ENCODE assay signal across 23 mouse cellular contexts in genomic region chr13:45246341-45246740, GRCm38 (mm10).
DNase-seq lines count a peak whose midpoint lies in the region; ATAC-seq lines count a peak whose summit lies in the region.
"Had no signal": no experiment of that assay in that cellular context is flagged by ENCODE, and none has a peak within 500 bp of the region (broad histone marks: within the 10 kb centered on the region; RNA-seq: fewer than 3 reads in every experiment).

No protein-coding gene starts in this region.

- peak; percentile 75 for DNase-seq in kidney, adult 11 months
- no peak for DNase-seq in kidney, adult 18-20 months
- peak; percentile 87 for DNase-seq in kidney, adult 9 months
- peak; percentile 47 for DNase-seq in adipocyte (ENCODE audit: low spot score)
- DNase-seq in spleen, postnatal 10 days (ENCODE audit: low spot score in 2 of 2): no peak
- DNase-seq: adrenal gland, postnatal 10 days; adrenal gland, postnatal 36 days; cerebellum, adult 11 months; cerebellum, adult 2 months; cerebellum, adult 9-11 months; cerebellum, postnatal 25 days; forebrain, postnatal 0 days; gastrocnemius, adult 2 months; gastrocnemius, postnatal 14 days; heart, adult 11 months had no signal

- 0 out of 2 replicates have a peak, but pooled peaks cover 2% of the 10 kb centered on the region for H3K27me3 ChIP-seq in kidney, embryonic 16.5 days (ENCODE audit: insufficient read depth, low read length)
- H3K27me3 ChIP-seq: embryonic facial prominence, embryonic 12.5 days; embryonic facial prominence, embryonic 15.5 days; hindbrain, embryonic 12.5 days; hindbrain, embryonic 15.5 days had no signal

- H3K27ac ChIP-seq in kidney, embryonic 16.5 days (ENCODE audit: low read length): no peak overlapping the region
- H3K27ac ChIP-seq: embryonic facial prominence, embryonic 12.5 days; embryonic facial prominence, embryonic 15.5 days; gastrocnemius, adult 2 months; hindbrain, embryonic 12.5 days; hindbrain, embryonic 15.5 days had no signal

- no peak overlapping the region for H3K9ac ChIP-seq in kidney, embryonic 16.5 days (replicated peaks; ENCODE audit: low read length)
- H3K9ac ChIP-seq: embryonic facial prominence, embryonic 12.5 days; embryonic facial prominence, embryonic 15.5 days; forebrain, postnatal 0 days; hindbrain, embryonic 12.5 days; hindbrain, embryonic 15.5 days had no signal

- peaks cover 6% of the 10 kb centered on the region for H3K4me1 ChIP-seq in kidney, embryonic 16.5 days (ENCODE audit: insufficient read depth, low read length)

- WGBS in kidney, embryonic 16.5 days: 73% methylated on average over 2 of the region's 2 CpGs

- H3K36me3 ChIP-seq in kidney, embryonic 16.5 days (ENCODE audit: insufficient read depth, low read length): no peaks in the 10 kb centered on the region
- H3K36me3 ChIP-seq: embryonic facial prominence, embryonic 12.5 days; embryonic facial prominence, embryonic 15.5 days; hindbrain, embryonic 12.5 days; hindbrain, embryonic 15.5 days had no signal

- no peak for ATAC-seq in kidney, embryonic 16.5 days (ENCODE audit: low FRiP score, low TSS enrichment)
- ATAC-seq: activated CD4-positive, CD25-positive, alpha-beta regulatory T cell, adult 4 months; forebrain, embryonic 14.5 days; forebrain, postnatal 0 days had no signal

- no peak overlapping the region for H3K4me2 ChIP-seq in kidney, embryonic 16.5 days (replicated peaks; ENCODE audit: low read depth, low read length)
- H3K4me2 ChIP-seq: embryonic facial prominence, embryonic 12.5 days; embryonic facial prominence, embryonic 15.5 days; heart, embryonic 11.5 days; hindbrain, embryonic 12.5 days; hindbrain, embryonic 15.5 days had no signal

- no peaks in the 10 kb centered on the region for H3K9me3 ChIP-seq in kidney, embryonic 16.5 days (ENCODE audit: low read length)
- H3K9me3 ChIP-seq: embryonic facial prominence, embryonic 12.5 days; embryonic facial prominence, embryonic 15.5 days; hindbrain, embryonic 12.5 days; hindbrain, embryonic 15.5 days had no signal

- H3K4me3 ChIP-seq in kidney, embryonic 16.5 days (ENCODE audit: low read length): no peak overlapping the region
- H3K4me3 ChIP-seq: embryonic facial prominence, embryonic 12.5 days; embryonic facial prominence, embryonic 15.5 days; gastrocnemius, adult 2 months; hindbrain, embryonic 12.5 days; hindbrain, embryonic 15.5 days had no signal

Comparison
In these comparisons a context has a peak if more than half of its experiments do, and no peak if none do; other contexts are left out.
1. DNase-seq: peak in kidney, adult 11 months (single experiment), kidney, adult 9 months (single experiment) and adipocyte (single experiment); none in kidney, adult 18-20 months (single experiment) and spleen, postnatal 10 days (0 of 2).